Mouse (Mus musculus) ZHBTc4 (cell line): ENCODE data around the gene Fam219a.
A peak's percentile ranks its signal among the peaks of the same experiment; 100 is the strongest.

Experiments
- DNase-seq: peaks from one replicate; pipeline ENCODE4 v3.0.0-alpha.2; 2011; ENCODE audit warnings: low read depth, low spot score

Fam219a gene

GRCm38 (mm10) chr4:41569411-41569885 is at the start of gene Fam219a, which contains the start of gene Dnaic1:
Gene Fam219a, minus strand, starts transcription at chr4:41569538.
Gene Dnaic1, plus strand, starts transcription at chr4:41569775.
- DNase-seq = peak; percentile 99

GRCm38 (mm10) chr4:41615661-41616599 is 46.6 kb upstream of the Fam219a start:
- no peak for DNase-seq

- DNase-seq = peak; percentile 83
Measured at GRCm38 (mm10) chr4:41614156-41614555, 44.8 kb upstream of the Fam219a start.

DNA sequence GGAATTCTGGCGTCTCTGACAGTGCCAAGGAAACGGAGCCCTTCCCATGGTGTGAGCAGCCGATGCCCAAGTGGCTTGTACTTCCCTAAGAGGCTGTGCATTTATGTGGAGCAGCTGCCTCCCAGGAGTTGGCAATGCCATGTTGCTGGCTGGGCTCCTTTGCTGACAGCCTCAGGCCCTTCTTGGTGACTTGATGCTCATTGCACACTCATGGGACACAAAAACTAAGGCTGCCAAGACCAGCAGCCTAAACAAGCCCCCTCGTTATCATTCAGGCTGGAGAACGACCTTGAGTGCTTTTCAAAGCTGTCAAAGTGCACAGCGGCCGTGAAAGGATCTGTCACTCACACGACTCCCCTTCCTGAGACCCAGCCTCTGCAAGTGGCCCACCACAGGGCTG is 42.8 kb upstream of the Fam219a start:
- DNase-seq = no peak

GRCm38 (mm10) chr4:41610594-41610980 is 41.2 kb upstream of the Fam219a start:
- DNase-seq = no peak

DNA sequence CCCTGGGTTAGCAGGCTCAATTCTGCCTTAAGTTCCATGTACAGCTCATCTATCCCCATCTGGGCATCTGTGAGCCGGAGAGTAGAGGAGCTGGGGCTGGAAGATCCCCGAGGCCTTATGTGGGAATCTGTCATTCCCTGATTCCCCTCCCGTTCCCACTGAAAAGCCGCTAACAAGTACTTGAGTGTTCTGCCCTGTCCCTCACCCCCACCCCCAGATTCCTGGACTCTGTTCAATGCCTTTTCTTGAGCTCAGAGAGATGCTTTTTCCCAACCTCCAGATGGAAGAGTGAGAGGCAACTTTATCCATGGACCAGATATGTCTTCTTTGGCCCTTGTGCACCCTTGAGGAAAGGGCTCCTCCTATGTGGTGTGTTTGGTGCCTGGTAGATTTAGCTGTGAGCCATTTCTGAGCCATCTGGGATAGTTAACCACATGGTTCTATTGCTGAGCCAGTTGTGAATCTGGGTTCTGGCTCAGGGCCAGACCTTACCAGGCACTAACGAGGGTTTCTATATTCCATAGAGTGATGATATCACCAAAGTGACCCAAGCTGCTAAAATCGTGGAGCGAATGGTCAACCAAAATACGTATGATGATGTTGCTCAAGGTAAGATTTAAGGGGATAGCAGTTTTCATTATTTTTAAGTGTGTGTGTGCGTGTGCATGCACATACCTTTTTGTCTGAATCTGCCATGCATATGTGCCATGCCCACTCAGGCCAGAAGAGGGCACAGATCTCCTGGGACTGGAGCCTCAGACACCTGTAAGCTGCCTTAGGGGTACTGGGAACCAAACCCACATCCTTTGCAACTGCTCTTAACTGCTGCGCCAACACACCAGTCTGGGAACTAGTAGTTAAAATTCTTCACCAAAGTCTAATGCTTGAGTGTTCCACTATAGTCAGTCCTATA is 40.6 kb upstream of the Fam219a start:
- no peak for DNase-seq

DNA sequence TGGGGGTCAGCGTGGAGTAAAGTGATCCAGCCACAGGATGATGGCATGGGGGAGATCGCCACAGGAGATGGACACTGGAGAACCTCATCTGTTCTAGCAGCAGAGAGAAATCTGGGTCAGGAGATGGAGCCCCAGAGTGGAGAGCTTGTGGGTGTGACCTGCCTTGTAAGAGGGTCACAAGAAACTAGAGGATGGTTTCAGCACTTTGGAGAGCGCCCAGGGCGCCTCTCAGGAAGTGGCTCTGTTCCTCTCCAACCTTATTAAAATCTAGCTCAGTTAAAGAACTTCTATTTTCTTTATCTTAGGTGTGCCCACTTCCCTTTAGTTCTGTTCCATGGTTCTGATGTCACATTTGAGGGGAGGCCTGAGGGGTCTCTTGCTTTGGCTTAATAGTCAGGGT is 37.4 kb upstream of the Fam219a start:
- DNase-seq = peak; percentile 77

DNA sequence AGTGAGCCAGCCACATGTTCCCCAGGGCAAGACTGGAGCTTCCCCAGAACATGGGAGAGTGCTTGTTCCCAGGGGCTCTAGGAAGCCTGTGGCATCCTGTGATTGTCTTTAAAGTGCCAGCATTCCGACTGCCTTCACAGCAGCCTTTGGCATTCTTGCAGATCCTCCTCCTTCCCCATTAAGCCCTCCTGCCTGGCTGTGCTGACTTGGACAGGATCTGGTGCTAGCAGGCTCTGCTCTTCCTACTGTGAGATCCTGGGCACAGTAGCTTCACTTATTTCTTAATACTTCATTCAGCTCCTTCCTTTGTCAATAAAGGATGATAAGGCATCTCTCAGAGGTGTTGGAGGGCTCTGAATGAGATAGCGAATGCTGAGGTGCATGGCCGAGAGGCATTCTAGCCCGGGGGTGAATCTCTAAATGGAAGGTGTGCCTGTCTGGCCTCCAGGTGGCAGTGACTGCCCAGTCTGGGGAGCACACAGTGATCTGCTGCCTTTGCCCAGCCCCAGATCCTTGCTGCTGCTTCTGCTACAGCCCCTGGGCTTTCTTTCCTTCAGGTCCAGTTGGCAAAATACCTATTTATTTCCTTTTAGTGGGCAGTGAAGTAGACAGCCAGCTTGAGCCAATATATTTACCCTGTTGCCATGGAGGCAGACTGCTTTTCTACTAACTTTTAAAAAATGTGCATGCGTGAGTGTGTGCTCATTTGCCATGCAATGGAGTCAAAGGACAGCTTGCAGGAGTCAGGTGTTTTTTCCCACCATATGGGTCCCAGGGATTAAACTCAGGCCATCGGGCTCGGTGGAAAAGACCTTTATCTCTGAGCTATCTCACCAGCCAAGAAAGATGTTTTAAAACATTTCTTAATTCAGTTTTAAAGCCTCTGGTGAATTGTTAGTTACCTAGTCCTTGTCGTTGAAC is 35.4 kb upstream of the Fam219a start:
- peak; percentile 32 for DNase-seq

GRCm38 (mm10) chr4:41602818-41603217 is 33.5 kb upstream of the Fam219a start:
- no peak for DNase-seq

DNA sequence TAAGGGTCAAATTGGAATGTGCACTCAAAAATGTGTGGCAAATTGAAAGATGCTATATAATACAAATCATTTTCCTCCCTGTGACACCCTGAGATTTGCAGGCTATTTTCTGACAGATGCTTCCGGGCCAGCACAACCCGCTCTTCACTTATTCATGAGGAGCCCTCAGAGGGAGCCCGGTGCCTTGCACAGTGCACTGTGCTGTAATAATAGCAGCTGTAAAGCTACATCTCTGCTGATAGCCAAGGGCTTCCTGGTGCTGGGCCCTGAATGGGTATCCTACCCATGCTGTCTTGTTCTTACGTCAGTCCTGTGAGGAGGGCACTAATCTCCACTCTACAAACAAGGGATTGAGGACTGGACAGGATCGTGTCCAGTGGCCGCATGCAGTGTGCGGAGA is 14.0 kb upstream of the Fam219a start:
- DNase-seq = no peak

DNA sequence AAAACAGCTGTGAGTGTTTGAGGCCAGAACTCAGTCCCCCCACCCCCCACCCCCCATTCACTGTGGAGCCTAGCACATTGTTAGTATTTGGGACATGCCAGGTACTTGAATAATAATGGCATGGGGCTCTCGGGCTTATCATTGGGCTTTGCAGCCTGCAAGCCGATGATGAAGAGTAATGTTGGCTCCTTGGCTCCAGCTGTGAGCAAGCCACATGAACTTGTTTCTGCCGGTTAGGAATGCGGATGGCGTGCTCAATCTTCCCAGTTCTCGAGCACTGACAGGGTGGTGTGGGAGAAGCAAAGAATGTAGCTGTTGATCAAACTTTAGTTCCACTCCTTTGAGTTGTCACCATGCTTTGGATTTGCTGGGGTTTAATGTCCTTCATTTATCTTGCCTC is 6.6 kb upstream of the Fam219a start:
- DNase-seq = peak; percentile 21

GRCm38 (mm10) chr4:41573492-41573891 is 4.2 kb upstream of the Fam219a start:
- DNase-seq = no peak

DNA sequence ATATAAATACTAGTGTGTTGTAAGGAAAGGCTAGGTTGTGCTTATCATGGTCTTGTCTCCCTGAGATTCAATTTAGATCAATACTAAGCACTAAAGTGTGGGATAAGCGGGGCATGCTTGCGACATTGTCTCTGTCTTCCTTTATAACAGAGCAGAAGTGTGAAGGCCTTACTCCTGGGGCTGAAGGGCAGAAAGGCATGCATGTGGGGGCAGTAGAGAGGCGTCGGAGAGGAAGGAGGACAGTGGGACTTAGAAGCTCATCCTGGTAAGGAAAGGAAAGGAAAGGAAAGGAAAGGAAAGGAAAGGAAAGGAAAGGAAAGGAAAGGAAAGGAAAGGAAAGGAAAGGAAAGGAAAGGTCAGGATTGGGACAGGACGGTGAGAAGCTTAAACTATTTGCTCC is 2.2 kb upstream of the Fam219a start:
- DNase-seq = no peak

GRCm38 (mm10) chr4:41568682-41569410 is 492 bp downstream of the Fam219a start:
- DNase-seq = no peak

DNA sequence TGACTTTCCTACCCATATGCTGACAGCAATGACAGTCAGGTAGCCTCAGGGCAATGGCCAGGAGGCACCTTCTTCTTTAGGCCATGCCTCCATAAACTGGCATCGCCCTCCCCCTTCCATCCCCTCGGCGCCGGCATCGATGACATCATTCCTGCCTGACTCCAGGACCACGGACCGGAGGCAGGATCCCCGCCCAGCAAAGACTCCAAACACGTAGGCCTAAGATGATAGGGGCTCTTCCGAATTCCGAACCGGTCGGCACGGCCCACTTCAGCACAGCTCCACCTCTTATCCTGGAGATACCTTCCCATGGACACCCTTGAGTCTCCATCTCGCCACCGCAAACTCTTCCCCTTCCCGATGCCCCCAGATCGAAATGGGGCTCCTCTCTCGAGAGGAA is 1.1 kb downstream of the Fam219a start:
- peak; percentile 39 for DNase-seq

- DNase-seq = peak; percentile 38
Measured at GRCm38 (mm10) chr4:41566123-41566522, 3.2 kb downstream of the Fam219a start.

DNA sequence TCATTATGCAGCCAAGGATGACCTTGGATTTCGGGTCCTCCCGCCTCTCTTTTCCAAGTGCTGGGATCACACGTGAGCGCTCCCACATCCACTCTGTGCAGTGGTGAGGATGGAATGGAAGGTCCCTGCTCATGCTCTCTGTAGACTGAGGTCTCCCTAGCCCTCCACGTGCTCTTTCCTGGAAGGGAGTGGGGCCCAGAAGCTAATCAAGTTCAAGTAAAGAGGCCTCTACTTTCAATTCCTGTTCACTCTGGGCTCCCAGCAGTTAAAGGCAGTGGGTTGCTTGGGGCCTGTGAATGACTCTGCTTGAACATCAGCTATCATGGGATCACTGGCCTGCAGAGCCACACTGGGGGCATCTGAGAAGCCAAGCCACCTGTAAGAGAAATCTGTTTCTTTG is 6.0 kb downstream of the Fam219a start:
- no peak for DNase-seq

DNA sequence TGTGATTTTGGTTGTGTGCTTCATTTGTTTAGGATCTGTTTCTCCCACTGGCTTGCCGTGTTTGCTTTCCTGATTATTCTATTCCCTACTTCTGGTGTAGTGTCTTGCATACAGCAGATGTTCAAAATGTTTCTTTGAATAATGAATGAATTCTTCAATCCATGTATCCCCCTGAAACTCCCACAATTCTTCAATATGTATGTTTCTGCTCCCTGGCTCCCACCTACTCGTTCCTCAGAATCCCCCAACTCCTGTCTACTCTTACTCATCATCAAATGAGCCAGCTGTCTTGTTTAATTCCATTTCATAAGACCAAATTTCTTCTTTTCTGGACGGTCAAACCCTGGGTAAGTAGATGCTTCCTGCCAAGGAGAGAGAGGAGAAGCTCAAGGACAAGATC is 12.2 kb downstream of the Fam219a start:
- no peak for DNase-seq

GRCm38 (mm10) chr4:41556311-41556953 is 12.9 kb downstream of the Fam219a start:
- no peak for DNase-seq
